Mouse (Mus musculus) heart, embryonic 16.5 days (tissue): ENCODE data around the gene Agr2. TPM values are rescaled to one million over a fixed set of nuclear protein-coding genes. Genes with fewer than 3 reads are reported as not detected.

Source experiments
- ATAC-seq: fragments of 200-750 bp; cut with Nextera tagmentation; replicated peaks from 2 replicates; pipeline ENCODE4 v1.8.0; 2017; ENCODE audit warnings: moderate number of reproducible peaks; ENCODE audit not compliant: insufficient read depth, low FRiP score; ENCODE audit errors: extremely low read depth
- H3K27ac ChIP-seq: fragments of 300-500 bp; sonication (generic); 2 replicates; pipeline ENCODE4 v1.5.1; 2014; ENCODE audit warnings: mild to moderate bottlenecking, low read length, control low read depth, moderate library complexity
- H3K27me3 ChIP-seq: fragments of 300-500 bp; sonication (generic); 2 replicates; pipeline ENCODE4 v1.6.1; 2014; ENCODE audit warnings: low read length, mixed read lengths; ENCODE audit not compliant: control insufficient read depth, insufficient read depth
- H3K36me3 ChIP-seq: fragments of 300-500 bp; sonication (generic); 2 replicates; pipeline ENCODE4 v1.6.1; 2014; ENCODE audit not compliant: control insufficient read depth, insufficient read depth
- H3K4me1 ChIP-seq: fragments of 300-500 bp; sonication (generic); 2 replicates; pipeline ENCODE4 v1.6.1; 2014; ENCODE audit warnings: low read length, mixed read lengths; ENCODE audit not compliant: control insufficient read depth, insufficient read depth
- H3K4me2 ChIP-seq: fragments of 300-500 bp; sonication (generic); 2 replicates; pipeline ENCODE4 v1.6.1; 2014; ENCODE audit warnings: low read depth, mild to moderate bottlenecking, control low read depth, low read length
- H3K4me3 ChIP-seq: fragments of 300-500 bp; sonication (generic); 2 replicates; pipeline ENCODE4 v1.5.1; 2014; ENCODE audit warnings: mild to moderate bottlenecking, control low read depth, low read length
- H3K9ac ChIP-seq: fragments of 300-500 bp; sonication (generic); 2 replicates; pipeline ENCODE4 v1.6.1; 2014; ENCODE audit warnings: low read length, control low read depth
- H3K9me3 ChIP-seq: fragments of 300-500 bp; sonication (generic); replicated peaks from 2 replicates; pipeline ENCODE4 v1.6.1; 2016; ENCODE audit warnings: low read length; ENCODE audit not compliant: control insufficient read depth
- WGBS: fragments of 180-500 bp; shearing (Covaris S2); extraction: QIAGEN DNeasy Blood & Tissue Kit; methylation state at CpG from one replicate; pipeline ENCODE4 v1.1.7; 2014; 5-methylcytosine and 5-hydroxymethylcytosine counted together
- polyA plus RNA-seq: library from polyadenylated mRNA; unstranded; fragments of >200 nt; fragmentation: Nextera tagmentation; extraction: Ambion mirVana; gene quantifications from 2 replicates; pipeline ENCODE4 v1.2.1, GENCODE M21; 2015

Agr2 gene
- polyA plus RNA-seq, 1 experiment from 2014 or later, result 3.3 TPM

DNA sequence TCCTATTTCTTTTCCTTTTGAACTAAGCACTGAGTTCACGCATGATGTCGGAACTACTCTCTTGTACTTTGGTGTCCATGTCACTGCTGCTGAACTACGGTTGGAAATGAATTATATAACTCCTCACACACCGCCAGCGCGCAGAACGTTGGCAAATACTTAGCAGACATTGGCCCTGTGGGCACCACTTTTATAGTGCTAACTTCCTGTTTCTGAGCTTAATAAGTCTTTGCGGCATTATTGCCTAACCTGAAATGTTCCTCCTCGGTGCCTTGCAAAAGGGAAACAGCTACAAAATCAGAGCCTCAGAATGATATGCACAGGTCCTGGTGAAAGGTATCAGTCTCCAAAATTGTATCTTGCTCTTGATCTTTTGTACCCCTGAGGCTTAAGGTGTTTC lies 9.2 kb upstream of the Agr2 start:
- no peak for ATAC-seq
- no peaks in the 10 kb centered on the region for H3K27me3 ChIP-seq
- H3K9me3 ChIP-seq, result no peaks in the 10 kb centered on the region
- no peak overlapping the region for H3K4me2 ChIP-seq
- no peak overlapping the region for H3K9ac ChIP-seq
- no peak overlapping the region for H3K4me3 ChIP-seq
- H3K4me1 ChIP-seq, result 0 out of 2 replicates have a peak, but pooled peaks cover 4% of the 10 kb centered on the region
- no peak overlapping the region for H3K27ac ChIP-seq
- 88% methylated on average over 9 of the region's 9 CpGs for WGBS
- H3K36me3 ChIP-seq, result no peaks in the 10 kb centered on the region

DNA sequence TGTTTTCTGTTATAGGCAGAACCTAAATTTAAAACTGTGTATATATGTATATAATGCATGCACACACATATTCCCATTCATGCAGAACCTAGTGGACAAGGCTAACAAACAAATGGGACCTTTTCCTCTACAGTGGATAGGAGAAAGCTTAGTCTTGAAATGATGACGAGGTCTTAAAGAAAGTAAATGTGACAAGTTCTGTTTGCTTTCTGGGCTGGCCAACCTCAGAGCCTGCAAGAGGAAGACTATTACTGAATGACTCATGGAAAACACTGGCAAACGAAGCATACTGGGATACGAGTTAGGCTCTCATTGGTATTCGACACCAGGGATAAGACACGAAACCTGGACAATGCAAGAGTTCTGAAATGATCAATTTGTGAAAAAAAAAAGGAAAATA lies 8.0 kb upstream of the Agr2 start:
- 80% methylated on average over 5 of the region's 5 CpGs for WGBS
- Histone ChIP-seq H3K27me3 (no peaks in the 10 kb centered on the region), H3K27ac (no peak overlapping the region), H3K4me2 (no peak overlapping the region), H3K36me3 (no peaks in the 10 kb centered on the region), H3K4me3 (no peak overlapping the region), H3K9me3 (no peaks in the 10 kb centered on the region), H3K4me1 (0 out of 2 replicates have a peak, but pooled peaks cover 4% of the 10 kb centered on the region), H3K9ac (no peak overlapping the region)
- ATAC-seq, result no peak

DNA sequence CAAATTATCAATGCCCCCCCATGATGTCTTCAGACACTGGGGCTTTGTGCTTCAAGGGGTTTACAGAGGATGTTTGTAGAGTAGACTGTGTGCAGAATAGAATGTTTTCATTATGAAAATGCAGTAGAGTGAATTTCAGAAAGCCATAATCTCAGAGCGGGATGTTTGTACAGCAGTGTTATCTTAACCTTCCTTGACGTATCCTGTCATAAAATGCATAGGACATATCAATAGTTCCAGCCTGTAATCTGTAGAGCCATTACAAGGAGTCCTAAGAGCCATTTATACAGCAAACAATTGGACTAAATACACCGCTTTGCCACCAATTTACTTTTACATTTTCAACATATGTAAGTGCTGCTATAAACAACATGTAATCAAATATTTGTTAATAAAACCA lies 876 bp downstream of the Agr2 start:
- no peaks in the 10 kb centered on the region for H3K36me3 ChIP-seq
- no peak overlapping the region for H3K9ac ChIP-seq
- H3K27ac ChIP-seq, result no peak overlapping the region
- no peaks in the 10 kb centered on the region for H3K27me3 ChIP-seq
- H3K4me3 ChIP-seq, result no peak overlapping the region
- H3K4me1 ChIP-seq, result no peaks in the 10 kb centered on the region
- H3K9me3 ChIP-seq, result no peaks in the 10 kb centered on the region
- no peak overlapping the region for H3K4me2 ChIP-seq
- 57% methylated on average over 3 of the region's 3 CpGs for WGBS
- no peak for ATAC-seq

DNA sequence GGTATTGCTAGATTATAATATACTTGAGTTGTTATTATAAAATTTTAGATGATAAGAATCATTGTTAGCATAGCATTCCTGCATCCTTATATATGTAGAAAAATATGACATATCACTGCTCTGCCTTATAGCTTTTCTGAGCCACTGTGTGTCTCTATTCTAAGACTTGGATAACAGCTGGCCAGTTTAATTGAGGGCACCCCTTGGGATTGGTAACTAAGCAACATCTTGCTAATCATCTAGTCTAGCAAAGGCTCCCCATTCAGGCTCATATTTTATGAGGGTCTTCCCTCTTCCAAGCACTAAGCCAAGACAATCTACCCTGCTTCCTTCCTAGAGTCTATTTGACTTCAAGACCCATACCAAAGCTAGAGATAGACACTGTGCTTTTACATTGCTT lies 1.4 kb downstream of the Agr2 start:
- no peak for ATAC-seq
- no peak overlapping the region for H3K9ac ChIP-seq
- H3K27me3 ChIP-seq, result no peaks in the 10 kb centered on the region
- no peak overlapping the region for H3K4me2 ChIP-seq
- H3K36me3 ChIP-seq, result no peaks in the 10 kb centered on the region
- H3K9me3 ChIP-seq, result no peaks in the 10 kb centered on the region
- H3K27ac ChIP-seq, result no peak overlapping the region
- H3K4me1 ChIP-seq, result no peaks in the 10 kb centered on the region
- H3K4me3 ChIP-seq, result no peak overlapping the region

DNA sequence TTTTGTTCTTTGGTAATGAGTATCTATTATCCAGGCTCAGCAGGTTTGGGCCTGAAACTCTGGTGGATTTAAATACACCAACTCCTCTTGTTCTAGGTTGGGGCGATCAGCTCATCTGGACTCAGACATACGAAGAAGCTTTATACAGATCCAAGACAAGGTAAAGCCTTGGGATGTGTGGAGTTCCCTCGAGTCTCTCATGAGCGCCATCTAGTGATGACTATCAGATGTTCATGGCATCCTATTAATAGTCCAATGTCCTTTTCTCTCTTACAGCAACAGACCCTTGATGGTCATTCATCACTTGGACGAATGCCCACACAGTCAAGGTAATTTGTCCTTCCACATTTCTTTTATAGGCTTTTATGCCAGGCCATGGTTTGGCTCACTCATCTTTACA lies 3.1 kb downstream of the Agr2 start:
- WGBS, result 28% methylated on average over 5 of the region's 5 CpGs
- Histone ChIP-seq H3K36me3 (no peaks in the 10 kb centered on the region), H3K4me1 (no peaks in the 10 kb centered on the region), H3K4me3 (no peak overlapping the region), H3K27ac (no peak overlapping the region), H3K4me2 (no peak overlapping the region), H3K9me3 (no peaks in the 10 kb centered on the region), H3K9ac (no peak overlapping the region), H3K27me3 (no peaks in the 10 kb centered on the region)
- no peak for ATAC-seq

DNA sequence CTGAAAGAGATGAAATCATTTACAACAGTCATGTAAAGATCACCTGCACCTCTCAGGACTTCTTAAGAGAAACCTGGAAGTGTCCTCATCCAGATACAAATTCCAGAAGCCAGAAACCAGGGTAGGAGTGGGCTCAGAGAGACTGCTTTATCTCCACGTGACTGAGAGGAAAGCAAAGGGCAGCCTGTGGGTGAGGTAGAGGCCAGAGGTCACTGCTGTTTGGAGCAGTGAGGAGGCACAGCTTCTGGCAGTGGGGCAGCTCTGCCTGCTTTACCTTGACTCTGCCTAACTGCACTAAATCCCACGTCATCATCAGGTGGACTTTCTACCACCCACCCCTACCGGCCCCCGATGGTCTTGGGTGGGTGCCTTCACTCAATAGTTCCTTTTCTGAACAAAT lies 12.0 kb downstream of the Agr2 start:
- WGBS, result 64% methylated on average over 4 of the region's 4 CpGs

DNA sequence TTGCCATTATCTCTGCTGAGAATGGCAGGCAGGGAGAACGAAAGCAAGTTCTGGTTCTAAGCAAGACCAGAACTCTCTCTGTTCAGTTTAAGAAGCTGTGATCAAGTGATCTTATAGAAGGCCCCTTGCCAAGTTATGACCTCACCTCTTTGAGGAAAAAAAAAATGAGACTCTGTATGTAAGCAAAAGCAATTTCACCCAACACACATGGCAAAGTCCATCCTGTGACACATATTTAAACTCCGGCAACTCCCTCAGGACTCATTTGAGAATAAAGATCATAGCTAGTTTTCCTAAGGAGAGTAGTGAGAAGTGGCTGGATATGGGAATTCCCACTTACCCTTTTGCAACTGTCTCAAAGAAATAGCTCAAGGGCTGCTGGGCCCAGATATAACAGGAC lies 14.9 kb downstream of the Agr2 start:
- H3K9me3 ChIP-seq, result no peaks in the 10 kb centered on the region
- H3K4me1 ChIP-seq, result no peaks in the 10 kb centered on the region
- H3K36me3 ChIP-seq, result no peaks in the 10 kb centered on the region
- H3K9ac ChIP-seq, result no peak overlapping the region
- H3K4me2 ChIP-seq, result no peak overlapping the region
- H3K27me3 ChIP-seq, result no peaks in the 10 kb centered on the region
- H3K4me3 ChIP-seq, result no peak overlapping the region
- WGBS, result 62% methylated on average over 2 of the region's 2 CpGs
- ATAC-seq, result no peak
- no peak overlapping the region for H3K27ac ChIP-seq

More for the DNA sequence above, 12.0 kb downstream of the Agr2 start:
- no peak overlapping the region for H3K27ac ChIP-seq
- no peak for ATAC-seq
- H3K27me3 ChIP-seq, result no peaks in the 10 kb centered on the region
- H3K4me1 ChIP-seq, result no peaks in the 10 kb centered on the region; the same call in 1 of the 2 replicates
- H3K9ac ChIP-seq, result no peak overlapping the region
- no peaks in the 10 kb centered on the region for H3K9me3 ChIP-seq
- H3K4me2 ChIP-seq, result no peak overlapping the region
- no peak overlapping the region for H3K4me3 ChIP-seq
- no peaks in the 10 kb centered on the region for H3K36me3 ChIP-seq

DNA sequence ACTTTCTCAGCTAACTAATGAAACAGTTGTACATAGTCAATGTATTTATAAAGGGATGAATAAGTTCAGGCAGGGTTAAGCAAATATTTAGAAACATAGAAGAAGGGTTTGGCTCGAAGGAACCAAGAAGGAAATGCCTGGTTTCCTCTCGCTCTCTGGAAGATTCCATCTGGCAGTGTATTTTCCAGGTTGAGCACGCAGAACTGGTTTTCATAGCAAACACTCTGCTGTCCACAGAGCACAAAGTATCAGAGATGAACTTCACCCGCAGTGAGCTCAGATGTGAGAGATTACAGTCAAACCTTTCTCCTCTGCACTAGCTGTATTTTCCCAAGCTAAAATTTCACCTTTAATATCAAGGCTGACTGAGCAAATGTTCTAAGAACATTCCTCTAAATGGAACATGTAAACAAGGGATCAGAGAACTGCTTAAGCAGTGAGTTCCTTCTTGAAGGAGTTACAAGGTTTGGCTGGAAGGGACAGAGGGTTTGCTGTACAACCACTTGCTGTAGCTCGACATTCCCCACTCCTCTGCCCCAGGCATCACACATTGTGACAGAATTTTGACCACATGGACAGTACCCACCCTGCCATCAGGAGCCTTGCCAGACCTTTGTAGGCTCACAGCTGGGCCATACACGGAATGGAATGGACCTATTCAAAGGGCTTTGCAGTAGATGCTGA lies 15.8 kb downstream of the Agr2 start:
- no peak overlapping the region for H3K4me3 ChIP-seq
- H3K27ac ChIP-seq, result 0 out of 2 replicates have a peak overlapping the region, but pooled peaks have one; percentile 1
- no peak overlapping the region for H3K4me2 ChIP-seq
- H3K9me3 ChIP-seq, result no peaks in the 10 kb centered on the region
- no peaks in the 10 kb centered on the region for H3K36me3 ChIP-seq
- no peaks in the 10 kb centered on the region for H3K27me3 ChIP-seq
- WGBS, result 56% methylated on average over 6 of the region's 6 CpGs
- H3K4me1 ChIP-seq, result no peaks in the 10 kb centered on the region
- H3K9ac ChIP-seq, result no peak overlapping the region
- no peak for ATAC-seq

DNA sequence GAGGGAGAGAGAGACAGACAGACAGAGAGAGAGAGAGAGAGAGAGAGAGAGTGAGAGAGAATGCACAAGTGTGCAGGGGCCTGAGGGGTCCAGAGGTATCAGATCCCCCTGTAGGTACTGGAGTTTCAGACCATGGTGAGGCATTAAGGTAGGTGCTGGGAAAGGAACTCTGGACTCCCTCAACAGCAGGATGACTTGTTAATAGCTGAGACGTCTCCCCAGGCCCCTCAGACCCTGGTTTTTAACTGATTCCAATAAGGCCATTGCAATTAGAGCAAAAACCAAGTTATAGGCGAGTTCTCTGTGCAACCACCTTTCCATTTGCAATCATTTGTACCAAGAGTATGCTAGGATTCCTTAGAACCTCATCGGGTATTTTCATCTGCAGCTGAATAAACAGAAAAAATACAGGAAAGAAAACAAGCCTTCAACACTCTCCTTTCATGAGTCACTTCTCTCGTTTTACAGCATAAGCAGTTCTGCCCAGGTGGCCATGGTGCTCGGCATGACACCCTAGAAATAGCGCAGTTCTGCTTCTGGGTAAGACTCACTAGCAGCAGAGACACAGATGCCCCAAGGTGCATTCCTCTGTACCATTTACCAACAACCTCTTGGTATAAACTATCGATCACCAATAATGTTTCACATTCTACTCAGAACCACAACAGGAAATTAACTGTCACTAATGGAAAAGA lies 20.7 kb downstream of the Agr2 start:
- no peak overlapping the region for H3K27ac ChIP-seq
- no peak overlapping the region for H3K4me3 ChIP-seq
- no peak for ATAC-seq
- H3K9me3 ChIP-seq, result peaks cover 3% of the 10 kb centered on the region; the same call in 1 of the 2 replicates
- H3K9ac ChIP-seq, result no peak overlapping the region
- H3K4me1 ChIP-seq, result no peaks in the 10 kb centered on the region
- WGBS, result 63% methylated on average over 7 of the region's 7 CpGs
- no peaks in the 10 kb centered on the region for H3K27me3 ChIP-seq
- peaks cover 4% of the 10 kb centered on the region; the same call in 1 of the 2 replicates for H3K36me3 ChIP-seq
- no peak overlapping the region for H3K4me2 ChIP-seq
